Mouse (Mus musculus): Measurements from ENCODE around the gene Kif13a. TPM values are rescaled to one million over a fixed set of nuclear protein-coding genes. Genes with fewer than 3 reads are reported as not detected.

Gene Kif13a
- total RNA-seq, 2 experiments from 2014 or later, result 73.1 to 81.3 TPM

DNA sequence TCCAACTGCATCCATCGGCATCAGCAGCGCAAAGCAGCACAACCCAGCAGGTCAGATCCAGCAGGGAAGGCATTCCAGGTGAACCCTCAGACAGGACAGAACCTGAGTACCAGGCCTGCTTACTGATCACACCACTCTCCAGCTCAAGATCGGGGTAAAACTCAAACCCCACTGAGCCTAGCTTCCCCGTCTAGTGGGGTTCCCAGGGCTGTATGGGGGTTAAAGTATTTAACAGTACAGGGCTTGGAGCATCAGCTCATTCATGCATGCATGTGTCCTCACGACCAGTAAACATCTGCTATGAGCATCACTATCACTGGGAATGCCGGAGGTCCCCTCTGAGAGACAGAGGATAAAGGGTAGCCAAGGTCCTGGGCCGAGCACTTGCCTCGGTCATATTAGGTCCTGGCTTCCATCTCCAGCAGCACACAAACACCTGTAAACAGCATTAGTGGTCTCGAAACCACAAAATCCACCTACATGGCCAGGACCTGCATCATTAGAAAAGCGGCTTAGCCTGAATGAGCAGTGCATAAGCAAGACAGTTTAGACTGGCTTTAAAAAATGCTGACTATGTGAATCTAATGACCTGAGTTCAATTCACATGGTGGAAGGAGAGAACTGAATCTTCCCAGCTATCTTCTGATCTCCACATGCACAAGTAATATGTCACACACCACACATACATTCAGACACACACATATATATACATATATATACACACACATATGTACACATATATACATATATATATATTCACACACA is 43.0 kb downstream of the Kif13a start:
- no peak for DNase-seq
- intact Hi-C loops (cut with DNase I), result loop anchor here (5.0 kb wide), 1 partner anchor 41 kb away; the partner anchor contains the start of gene Kif13a

DNA sequence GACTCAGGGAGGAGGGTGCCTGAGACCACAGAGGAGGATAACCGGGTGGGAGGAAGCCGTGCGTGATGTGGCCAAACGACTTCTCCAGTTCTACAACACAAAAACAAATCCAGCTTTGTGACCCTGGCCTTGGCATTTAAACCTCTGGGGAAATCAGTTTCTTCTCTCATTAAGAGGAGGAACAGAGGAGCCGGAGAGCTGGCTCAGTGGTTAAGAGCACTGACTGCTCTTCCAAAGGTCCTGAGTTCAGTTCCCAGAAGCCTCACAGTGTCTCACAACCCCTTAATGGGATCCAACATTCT is 44.0 kb downstream of the Kif13a start:
- intact Hi-C loops (cut with DNase I), result loop anchor here (5.0 kb wide), 1 partner anchor 42 kb away; the partner anchor contains the start of gene Kif13a
- DNase-seq, result no peak

GRCm38 (mm10) chr13:46884898-46885758 is 44.5 kb downstream of the Kif13a start:
- no peak for DNase-seq
- intact Hi-C loops (cut with DNase I), result loop anchor here (5.0 kb wide), 2 partner anchors 42 to 43 kb away; partner anchors contain the start of gene Kif13a

GRCm38 (mm10) chr13:46883976-46884375 is 45.7 kb downstream of the Kif13a start:
- DNase-seq, result no peak
- intact Hi-C loops (cut with DNase I), result loop anchor here (5.0 kb wide), 1 partner anchor 42 kb away; no protein-coding TSS in a partner anchor

DNA sequence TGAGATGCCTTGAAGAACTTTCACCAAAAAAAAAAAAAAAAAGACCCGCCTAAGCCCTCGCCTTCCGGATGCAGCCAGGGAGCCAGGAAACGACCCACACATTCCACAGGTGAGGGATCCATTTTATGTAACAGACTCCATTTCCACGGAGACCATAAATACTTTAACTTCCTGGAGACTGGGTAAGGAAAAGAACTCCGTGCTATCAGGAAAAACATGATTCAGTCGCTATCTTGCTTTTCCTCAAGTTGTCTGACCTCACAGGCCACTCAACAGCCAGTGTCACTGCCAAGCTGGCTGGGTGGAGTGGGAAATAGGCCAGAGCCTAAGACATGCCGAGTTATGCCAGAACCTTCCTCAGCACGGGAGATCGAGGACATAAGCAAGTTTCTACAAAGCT is 46.3 kb downstream of the Kif13a start:
- DNase-seq, result peak; percentile 42 to 58
- intact Hi-C loops (cut with DNase I), result loop anchor here (5.0 kb wide), 1 partner anchor 41 kb away; no protein-coding TSS in a partner anchor

- intact Hi-C loops (cut with DNase I), result loop anchor here (5.0 kb wide), 1 partner anchor 38 kb away; no protein-coding TSS in a partner anchor
- no peak for DNase-seq
These were observed 48.9 kb downstream of the Kif13a start for GRCm38 (mm10) chr13:46880736-46881135.

- DNase-seq, result no peak
- intact Hi-C loops (cut with DNase I), result loop anchor here (5.0 kb wide), 1 partner anchor 38 kb away; no protein-coding TSS in a partner anchor
These were observed 49.4 kb downstream of the Kif13a start for GRCm38 (mm10) chr13:46880243-46880642.

DNA sequence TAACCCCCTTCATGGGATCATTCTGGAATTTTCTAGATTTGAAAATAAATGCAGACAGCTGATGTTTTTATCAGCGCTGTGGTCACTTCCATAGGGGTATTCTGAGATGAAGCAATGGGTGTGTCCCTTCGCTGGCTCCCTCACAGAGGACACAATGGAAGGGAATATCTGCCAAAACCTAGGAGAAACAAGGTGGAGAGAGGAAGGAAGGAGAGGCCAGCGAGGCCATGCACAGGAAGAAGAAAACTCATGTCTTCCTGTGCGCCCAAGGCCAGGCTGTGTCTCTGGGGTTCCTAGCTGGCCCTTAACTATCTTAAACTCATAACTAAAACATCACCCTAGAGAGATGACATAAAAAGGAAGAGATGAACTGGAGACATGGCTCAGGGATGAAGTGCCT is 52.6 kb downstream of the Kif13a start:
- no peak for DNase-seq
- intact Hi-C loops (cut with DNase I), result no loop called here

GRCm38 (mm10) chr13:46875377-46875776 is 54.3 kb downstream of the Kif13a start:
- DNase-seq, result no peak
- intact Hi-C loops (cut with DNase I), result no loop called here

GRCm38 (mm10) chr13:46872732-46873131 is 56.9 kb downstream of the Kif13a start:
- DNase-seq, result no peak
- intact Hi-C loops (cut with DNase I), result no loop called here

GRCm38 (mm10) chr13:46872194-46872593 is 57.5 kb downstream of the Kif13a start:
- no peak for DNase-seq
- intact Hi-C loops (cut with DNase I), result no loop called here

DNA sequence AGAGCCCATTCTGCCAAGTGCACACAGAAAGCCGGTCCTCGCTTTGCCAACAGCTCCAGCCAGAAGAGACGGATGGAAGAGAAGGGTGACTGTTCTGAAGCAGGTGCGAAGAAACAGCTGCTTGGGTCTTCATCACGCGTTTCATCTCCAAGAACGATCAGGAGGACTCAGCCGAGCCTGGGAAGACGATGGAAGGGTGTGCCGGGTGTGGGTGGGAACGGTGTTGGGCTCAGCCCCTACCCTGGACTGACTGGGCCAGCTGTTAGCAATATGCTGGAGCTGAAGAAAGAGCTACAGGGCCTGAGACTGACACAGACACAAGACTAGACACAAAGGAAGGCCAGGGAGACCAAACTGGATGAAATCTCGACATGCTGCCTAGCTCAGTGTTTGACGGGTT is 60.2 kb downstream of the Kif13a start:
- intact Hi-C loops (cut with DNase I), result no loop called here
- DNase-seq, result no peak

DNA sequence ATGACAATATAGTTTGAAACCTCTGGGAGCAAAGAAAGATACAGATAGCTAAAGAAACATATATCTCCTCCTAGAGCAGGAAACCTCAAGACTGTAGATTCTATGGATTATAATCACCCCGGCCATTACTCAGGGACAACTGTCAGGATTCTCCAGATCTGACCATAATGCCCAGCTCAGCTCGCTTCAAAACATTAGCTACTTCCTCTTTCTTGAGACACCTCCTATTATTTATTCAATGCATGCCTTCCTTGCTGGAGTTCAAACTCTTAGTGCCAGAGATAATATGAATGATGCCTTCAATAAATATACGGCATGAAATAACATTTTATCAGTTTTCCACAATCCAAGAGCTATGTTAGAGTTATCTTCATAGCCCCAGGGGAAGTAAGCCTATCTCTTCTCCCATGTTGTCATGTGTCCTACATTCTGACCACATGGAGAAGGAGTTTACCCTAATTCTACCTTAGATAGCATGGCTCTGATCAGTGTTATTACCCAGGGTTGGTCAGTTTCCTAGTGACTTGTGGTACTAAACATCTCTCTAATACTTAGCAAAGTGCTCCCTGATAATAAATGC is 66.4 kb downstream of the Kif13a start:
- DNase-seq, result no peak
- intact Hi-C loops (cut with DNase I), result no loop called here

DNA sequence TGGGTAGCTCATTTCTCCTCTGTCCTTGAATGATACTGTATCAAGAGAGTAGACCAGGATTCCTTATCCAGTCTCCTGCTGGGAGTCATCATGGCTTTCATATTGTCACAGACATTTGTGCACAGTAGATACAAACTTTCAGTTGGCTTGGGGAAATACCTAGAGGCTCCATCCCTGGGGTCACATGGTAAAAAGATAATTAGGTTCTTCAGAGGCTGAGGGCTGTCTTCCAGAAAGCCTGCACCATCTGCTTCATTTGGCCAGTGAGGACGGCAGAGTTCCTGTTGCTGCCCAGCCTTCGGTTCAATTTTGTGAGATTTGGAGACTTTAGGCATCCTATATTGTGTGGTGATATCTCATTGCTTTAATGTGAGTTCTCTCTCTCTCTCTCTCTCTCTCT is 69.8 kb downstream of the Kif13a start:
- intact Hi-C loops (cut with DNase I), result no loop called here
- no peak for DNase-seq

- no peak for DNase-seq
- intact Hi-C loops (cut with DNase I), result no loop called here
These were observed 70.5 kb downstream of the Kif13a start for GRCm38 (mm10) chr13:46859173-46859572.

DNA sequence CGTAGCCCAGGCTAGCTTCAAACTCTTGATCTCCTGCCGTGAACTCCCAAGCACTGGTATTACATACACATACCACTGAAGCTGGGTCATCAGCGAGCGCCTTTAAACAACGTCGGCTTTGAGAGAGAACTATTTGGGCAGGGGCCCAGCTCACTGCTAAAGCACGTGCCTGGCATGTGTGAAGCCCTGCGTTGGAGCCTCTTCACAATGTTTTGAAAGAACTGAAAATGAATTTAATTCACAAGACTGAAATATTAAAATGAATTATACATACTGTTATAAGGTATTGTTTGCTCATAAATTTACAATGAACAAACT is 70.9 kb downstream of the Kif13a start:
- DNase-seq, result no peak
- intact Hi-C loops (cut with DNase I), result no loop called here

DNA sequence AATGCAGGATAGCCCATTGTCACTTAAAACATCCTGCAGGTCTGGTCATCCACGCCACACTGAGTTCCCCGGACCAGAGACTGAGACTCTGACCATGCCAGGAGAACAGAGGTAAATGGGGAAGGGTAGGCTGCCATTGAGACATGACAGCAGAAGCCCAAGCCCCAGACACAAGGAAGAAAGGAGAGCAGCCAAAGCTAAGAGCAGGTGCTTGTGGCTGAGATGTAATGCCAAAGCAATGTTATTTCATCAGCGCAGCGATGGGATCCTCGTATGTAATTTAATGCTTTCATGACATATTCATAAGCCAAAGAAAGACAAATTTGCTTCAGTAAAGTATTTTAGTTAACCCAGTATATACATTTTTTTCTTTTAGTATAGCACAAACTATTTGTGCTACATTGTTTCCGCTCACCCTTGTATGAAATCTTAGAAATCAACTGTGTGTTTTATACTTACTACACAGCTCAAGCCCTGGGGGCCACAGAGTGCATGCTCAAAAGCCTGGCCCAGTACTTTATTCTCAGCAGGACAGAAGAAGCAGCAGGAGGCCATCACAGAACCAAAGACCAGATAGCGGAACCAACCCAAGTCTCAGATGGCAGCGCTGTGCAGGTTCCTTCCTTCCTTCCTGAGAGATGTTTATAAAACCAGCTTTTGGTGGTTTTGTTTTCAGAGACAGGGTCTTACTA is 71.4 kb downstream of the Kif13a start:
- intact Hi-C loops (cut with DNase I), result no loop called here

GRCm38 (mm10) chr13:46854456-46854855 is 75.2 kb downstream of the Kif13a start:
- DNase-seq, result no peak
- intact Hi-C loops (cut with DNase I), result no loop called here

More for the DNA sequence above, 71.4 kb downstream of the Kif13a start:
- DNase-seq, result no peak

DNA sequence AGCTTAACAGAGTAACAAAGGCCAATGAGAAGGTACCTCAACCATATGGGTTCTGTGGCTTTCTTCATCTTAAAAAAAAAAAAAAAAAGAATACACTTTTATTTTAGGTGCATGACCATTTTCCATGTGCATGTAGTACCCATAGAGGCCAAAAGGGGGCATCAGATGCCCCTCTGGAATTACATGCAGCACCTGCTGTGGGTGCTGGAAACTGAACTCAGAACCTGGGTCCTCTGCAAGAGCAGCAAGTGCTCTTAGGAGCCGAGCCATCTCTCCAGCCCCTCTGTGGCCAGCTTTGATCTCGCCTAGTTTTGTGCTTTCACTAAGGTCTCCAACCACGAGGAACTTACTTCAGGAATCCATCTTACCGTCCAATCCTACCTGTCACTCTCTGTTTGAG is 77.2 kb downstream of the Kif13a start:
- DNase-seq, result no peak
- intact Hi-C loops (cut with DNase I), result no loop called here

GRCm38 (mm10) chr13:46845456-46845855 is 84.2 kb downstream of the Kif13a start:
- intact Hi-C loops (cut with DNase I), result no loop called here
- DNase-seq, result no peak

Measured in gastrocnemius, postnatal 36 days (tissue).